Mouse (Mus musculus) liver, embryonic 16.5 days (tissue): ENCODE results near the gene Tmem117. TPM values are rescaled to one million over a fixed set of nuclear protein-coding genes. Genes with fewer than 3 reads are reported as not detected.

Source experiments
- ATAC-seq: fragments of 200-750 bp; cut with Nextera tagmentation; 2 replicates; pipeline ENCODE4 v1.8.0; 2017; ENCODE audit warnings: low read depth, mild to moderate bottlenecking, moderate number of reproducible peaks, moderate library complexity
- H3K27ac ChIP-seq: fragments of 300-500 bp; sonication (generic); 2 replicates; pipeline ENCODE4 v1.5.1; 2014; ENCODE audit warnings: mild to moderate bottlenecking, low read length
- H3K27me3 ChIP-seq: fragments of 300-500 bp; sonication (generic); 2 replicates; pipeline ENCODE4 v1.6.1; 2014; ENCODE audit warnings: low read depth, low read length, mixed read lengths; ENCODE audit not compliant: control insufficient read depth, insufficient read depth
- H3K36me3 ChIP-seq: fragments of 300-500 bp; sonication (generic); 2 replicates; pipeline ENCODE4 v1.6.1; 2014; ENCODE audit warnings: mild to moderate bottlenecking; ENCODE audit not compliant: control insufficient read depth, insufficient read depth
- H3K4me1 ChIP-seq: fragments of 300-500 bp; sonication (generic); 2 replicates; pipeline ENCODE4 v1.6.1; 2014; ENCODE audit warnings: low read depth, low read length, mixed read lengths; ENCODE audit not compliant: control insufficient read depth
- H3K4me2 ChIP-seq: fragments of 300-500 bp; sonication (generic); 2 replicates; pipeline ENCODE4 v1.6.1; 2014; ENCODE audit warnings: low read depth, low read length, mixed read lengths
- H3K4me3 ChIP-seq: fragments of 300-500 bp; sonication (generic); 2 replicates; pipeline ENCODE4 v1.5.1; 2014; ENCODE audit warnings: low read depth, mild to moderate bottlenecking, low read length
- H3K9ac ChIP-seq: fragments of 300-500 bp; sonication (generic); 2 replicates; pipeline ENCODE4 v1.6.1; 2014; ENCODE audit warnings: low read depth, low read length
- H3K9me3 ChIP-seq: fragments of 300-500 bp; sonication (generic); replicated peaks from 2 replicates; pipeline ENCODE4 v1.6.1; 2016; ENCODE audit warnings: low read length; ENCODE audit not compliant: control insufficient read depth
- WGBS: fragments of 180-500 bp; shearing (Covaris S2); extraction: QIAGEN DNeasy Blood & Tissue Kit; methylation state at CpG from one replicate; pipeline ENCODE4 v1.1.7; 2014; ENCODE audit not compliant: insufficient replicate concordance; 5-methylcytosine and 5-hydroxymethylcytosine counted together
- polyA plus RNA-seq: library from polyadenylated mRNA; unstranded; fragments of >200 nt; fragmentation: Nextera tagmentation; extraction: Ambion mirVana; gene quantifications from 2 replicates; pipeline ENCODE4 v1.2.1, GENCODE M21; 2015

Gene Tmem117
- polyA plus RNA-seq, 1 experiment from 2014 or later = 0.19 TPM

DNA sequence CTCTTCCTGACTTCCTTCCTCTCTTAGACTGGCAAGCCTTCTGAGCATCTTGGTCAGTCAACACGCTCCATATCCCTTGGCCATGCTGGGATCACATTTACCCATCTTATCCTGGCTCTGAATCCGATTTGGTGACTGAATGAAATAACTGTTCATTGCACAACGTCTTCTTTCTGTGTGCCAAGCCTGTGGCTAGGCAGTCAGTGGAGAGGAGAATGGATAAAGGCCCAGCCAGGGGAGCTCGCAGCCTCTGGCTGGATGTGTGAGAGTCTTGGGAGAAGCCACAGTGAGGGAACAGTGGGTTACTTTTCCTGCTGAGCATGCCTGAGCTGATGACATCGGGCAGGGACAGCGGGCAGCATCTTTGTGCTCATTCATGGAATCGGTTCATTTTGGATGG lies 55.2 kb downstream of the Tmem117 start:
- Histone ChIP-seq H3K27me3 (no peaks in the 10 kb centered on the region), H3K9me3 (no peaks in the 10 kb centered on the region), H3K36me3 (no peaks in the 10 kb centered on the region), H3K27ac (no peak overlapping the region), H3K4me2 (no peak overlapping the region), H3K4me3 (no peak overlapping the region), H3K4me1 (no peaks in the 10 kb centered on the region), H3K9ac (no peak overlapping the region)
- WGBS = 58% methylated on average over 7 of the region's 7 CpGs
- ATAC-seq = no peak

DNA sequence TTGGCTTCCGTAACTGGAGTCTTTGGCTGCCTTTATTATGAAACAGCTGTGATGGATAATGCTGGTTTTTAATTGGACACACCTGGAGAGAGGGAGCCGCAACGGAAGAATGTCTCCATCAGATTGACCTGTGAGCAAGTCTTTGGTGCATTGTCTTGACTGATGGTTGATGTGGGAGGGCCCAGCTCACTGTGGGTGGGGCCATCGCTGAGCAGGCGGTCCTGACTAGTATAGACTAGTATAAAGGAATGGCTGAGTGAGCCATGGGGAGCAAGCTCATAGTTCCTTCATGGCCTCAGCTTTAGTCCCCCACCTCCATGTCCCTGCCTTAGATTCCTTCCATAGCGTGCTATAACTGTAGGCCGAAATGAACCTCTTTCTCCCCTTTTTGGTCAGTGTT lies 58.1 kb downstream of the Tmem117 start:
- ATAC-seq = no peak
- Histone ChIP-seq H3K27ac (no peak overlapping the region), H3K27me3 (no peaks in the 10 kb centered on the region), H3K4me2 (no peak overlapping the region), H3K4me3 (no peak overlapping the region), H3K9me3 (no peaks in the 10 kb centered on the region), H3K4me1 (no peaks in the 10 kb centered on the region), H3K36me3 (no peaks in the 10 kb centered on the region), H3K9ac (no peak overlapping the region)
- WGBS = 80% methylated on average over 7 of the region's 7 CpGs

DNA sequence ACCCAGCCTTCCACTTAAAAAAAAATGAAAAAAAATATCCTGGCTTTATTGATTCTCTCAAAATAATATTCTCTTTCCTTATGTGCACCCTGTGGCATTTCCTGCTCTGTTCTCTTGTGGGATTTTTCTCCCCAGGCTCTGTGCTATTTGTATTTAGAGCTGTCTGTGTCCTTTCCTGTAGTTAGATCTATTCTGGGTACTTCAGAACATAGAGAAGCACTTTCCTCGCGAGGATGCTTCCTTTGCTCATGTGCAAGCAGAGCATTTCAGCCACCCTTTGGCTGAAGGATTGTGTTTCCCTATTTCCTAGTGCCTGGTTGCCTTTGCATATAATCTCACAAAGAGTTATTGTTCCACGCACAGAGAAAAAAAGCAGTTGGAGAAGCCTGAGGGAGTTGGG lies 58.6 kb downstream of the Tmem117 start:
- H3K4me2 ChIP-seq = no peak overlapping the region
- no peak overlapping the region for H3K27ac ChIP-seq
- no peak overlapping the region for H3K9ac ChIP-seq
- ATAC-seq = no peak
- no peaks in the 10 kb centered on the region for H3K9me3 ChIP-seq
- H3K27me3 ChIP-seq = no peaks in the 10 kb centered on the region
- no peak overlapping the region for H3K4me3 ChIP-seq
- WGBS = 52% methylated on average over 3 of the region's 3 CpGs
- H3K36me3 ChIP-seq = no peaks in the 10 kb centered on the region
- no peaks in the 10 kb centered on the region for H3K4me1 ChIP-seq

DNA sequence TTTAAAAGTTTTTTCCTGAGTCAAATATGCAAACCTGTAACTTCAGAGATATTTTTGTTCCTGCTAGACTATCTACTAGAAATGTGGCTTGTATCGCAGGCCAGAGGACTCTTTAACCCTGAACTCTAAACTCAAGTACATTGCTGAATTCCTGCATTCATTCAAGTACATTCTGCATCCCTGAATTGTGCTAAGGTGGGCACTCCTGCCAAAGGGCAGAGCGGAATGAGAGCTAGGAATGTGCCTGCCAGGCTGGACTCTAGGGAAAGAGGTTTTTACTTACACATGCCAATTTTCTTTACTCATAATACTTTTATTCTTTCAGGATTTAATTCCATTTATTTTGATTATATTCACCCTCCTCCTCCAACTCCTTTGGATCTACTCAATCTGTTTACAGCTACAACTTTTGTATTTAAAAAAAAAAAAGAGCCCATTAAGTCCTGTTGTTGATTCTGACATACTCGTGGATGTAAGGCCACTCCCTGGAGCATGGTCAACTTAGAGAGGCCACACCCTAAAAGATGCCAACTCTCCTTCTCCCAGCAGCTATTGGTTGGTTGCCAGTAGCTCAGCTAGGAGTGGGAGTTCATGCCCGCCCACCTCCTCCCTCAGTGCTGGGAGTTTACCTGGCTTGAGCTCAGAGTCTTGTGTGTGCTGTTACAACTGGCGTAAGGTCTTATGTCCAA lies 60.3 kb downstream of the Tmem117 start:
- Histone ChIP-seq H3K4me3 (no peak overlapping the region), H3K36me3 (no peaks in the 10 kb centered on the region), H3K9ac (no peak overlapping the region), H3K9me3 (no peaks in the 10 kb centered on the region), H3K4me2 (no peak overlapping the region), H3K4me1 (no peaks in the 10 kb centered on the region), H3K27me3 (no peaks in the 10 kb centered on the region), H3K27ac (no peak overlapping the region)
- WGBS = 51% methylated on average over 5 of the region's 5 CpGs
- ATAC-seq = no peak

DNA sequence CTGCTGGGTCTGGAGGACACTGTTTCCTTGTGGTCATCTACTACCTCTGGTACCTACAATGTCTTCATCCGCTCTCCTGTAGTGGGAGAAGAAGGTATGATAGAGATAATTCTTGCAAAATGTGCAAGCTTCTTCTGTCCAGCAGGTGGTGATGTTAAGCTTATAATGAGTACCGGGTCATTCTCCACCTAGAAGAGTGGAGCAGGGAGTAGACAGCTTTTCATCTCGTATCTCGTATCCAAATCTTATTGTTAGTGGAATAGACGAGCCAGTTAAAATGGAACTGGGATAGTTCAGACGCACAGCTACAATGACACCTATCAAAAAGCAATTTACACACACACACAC lies 60.8 kb downstream of the Tmem117 start:
- H3K4me3 ChIP-seq = no peak overlapping the region
- no peaks in the 10 kb centered on the region for H3K4me1 ChIP-seq
- 49% methylated on average over 6 of the region's 6 CpGs for WGBS
- H3K27me3 ChIP-seq = no peaks in the 10 kb centered on the region
- ATAC-seq = no peak
- no peak overlapping the region for H3K27ac ChIP-seq
- no peak overlapping the region for H3K4me2 ChIP-seq
- H3K9ac ChIP-seq = no peak overlapping the region
- no peaks in the 10 kb centered on the region for H3K36me3 ChIP-seq
- H3K9me3 ChIP-seq = no peaks in the 10 kb centered on the region

DNA sequence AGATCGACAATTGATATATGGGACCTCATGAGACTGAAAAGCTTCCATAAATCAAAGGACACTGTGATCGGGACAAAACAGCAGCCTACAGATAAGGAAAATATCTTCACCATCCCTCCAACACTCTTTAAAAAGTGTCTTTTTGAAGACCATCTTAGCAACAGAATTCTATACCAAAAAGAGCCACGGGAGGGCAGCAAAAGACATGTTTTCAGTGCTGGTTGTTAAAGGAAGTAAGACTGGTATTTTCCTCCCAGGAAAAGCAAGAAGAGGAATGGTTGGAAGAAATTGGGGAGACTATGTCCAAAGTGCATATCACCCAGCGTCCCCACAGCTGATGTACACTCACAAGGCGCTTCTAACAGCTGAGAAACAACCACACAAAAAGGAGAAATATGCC lies 93.7 kb downstream of the Tmem117 start:
- Histone ChIP-seq H3K36me3 (no peaks in the 10 kb centered on the region), H3K9me3 (no peaks in the 10 kb centered on the region), H3K9ac (no peak overlapping the region), H3K27me3 (no peaks in the 10 kb centered on the region), H3K4me2 (no peak overlapping the region), H3K4me3 (no peak overlapping the region), H3K27ac (no peak overlapping the region), H3K4me1 (no peaks in the 10 kb centered on the region)
- WGBS = 17% methylated on average over 5 of the region's 5 CpGs
- ATAC-seq = no peak

DNA sequence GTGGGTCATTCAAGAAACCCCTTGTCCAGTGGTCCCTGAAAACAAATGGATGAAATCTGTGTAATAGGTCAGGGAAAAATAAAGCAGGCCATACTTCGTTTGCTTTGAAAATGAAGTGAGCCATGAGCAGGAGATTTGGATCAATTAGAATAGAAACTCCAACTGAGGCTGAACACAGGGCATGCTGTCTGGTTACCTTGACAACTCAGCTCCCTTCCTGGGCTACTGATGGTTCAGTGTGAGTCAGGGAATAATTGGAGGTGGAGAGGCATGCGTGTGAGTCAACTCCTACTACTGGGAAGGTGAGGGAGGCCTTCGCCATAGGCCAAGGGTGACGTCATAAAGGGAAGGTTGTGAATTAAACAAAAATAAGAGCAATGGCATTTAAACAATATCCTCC lies 103.1 kb downstream of the Tmem117 start:
- no peak for ATAC-seq
- Histone ChIP-seq H3K4me3 (no peak overlapping the region), H3K27ac (no peak overlapping the region), H3K36me3 (no peaks in the 10 kb centered on the region), H3K9me3 (no peaks in the 10 kb centered on the region), H3K4me2 (no peak overlapping the region), H3K27me3 (no peaks in the 10 kb centered on the region), H3K4me1 (no peaks in the 10 kb centered on the region), H3K9ac (no peak overlapping the region)
- WGBS = 61% methylated on average over 4 of the region's 4 CpGs

DNA sequence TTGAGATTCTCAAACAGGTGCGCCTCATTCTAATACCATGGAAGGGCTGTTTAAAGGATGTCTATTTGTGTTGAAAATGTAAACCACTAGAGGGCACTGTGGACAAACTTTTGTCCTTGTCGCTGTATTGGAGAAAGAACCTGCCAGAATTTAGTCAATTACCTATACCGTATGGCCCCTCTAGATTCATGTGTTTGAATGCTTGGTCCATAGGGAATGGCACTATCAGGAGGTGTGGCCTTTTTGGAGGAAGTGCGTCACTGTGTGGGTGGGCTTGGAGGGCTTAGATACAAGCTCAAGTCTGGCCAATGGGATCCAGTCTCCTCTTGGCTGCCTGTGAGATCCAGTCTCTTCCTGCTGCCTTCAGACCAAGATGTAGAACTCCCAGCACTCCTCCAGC lies 140.2 kb downstream of the Tmem117 start:
- WGBS = 23% methylated on average over 4 of the region's 4 CpGs
- no peak overlapping the region for H3K9ac ChIP-seq
- H3K4me2 ChIP-seq = no peak overlapping the region
- no peaks in the 10 kb centered on the region for H3K4me1 ChIP-seq
- H3K27ac ChIP-seq = no peak overlapping the region
- no peaks in the 10 kb centered on the region for H3K27me3 ChIP-seq
- no peaks in the 10 kb centered on the region for H3K9me3 ChIP-seq
- H3K36me3 ChIP-seq = no peaks in the 10 kb centered on the region
- no peak overlapping the region for H3K4me3 ChIP-seq
- ATAC-seq = no peak

DNA sequence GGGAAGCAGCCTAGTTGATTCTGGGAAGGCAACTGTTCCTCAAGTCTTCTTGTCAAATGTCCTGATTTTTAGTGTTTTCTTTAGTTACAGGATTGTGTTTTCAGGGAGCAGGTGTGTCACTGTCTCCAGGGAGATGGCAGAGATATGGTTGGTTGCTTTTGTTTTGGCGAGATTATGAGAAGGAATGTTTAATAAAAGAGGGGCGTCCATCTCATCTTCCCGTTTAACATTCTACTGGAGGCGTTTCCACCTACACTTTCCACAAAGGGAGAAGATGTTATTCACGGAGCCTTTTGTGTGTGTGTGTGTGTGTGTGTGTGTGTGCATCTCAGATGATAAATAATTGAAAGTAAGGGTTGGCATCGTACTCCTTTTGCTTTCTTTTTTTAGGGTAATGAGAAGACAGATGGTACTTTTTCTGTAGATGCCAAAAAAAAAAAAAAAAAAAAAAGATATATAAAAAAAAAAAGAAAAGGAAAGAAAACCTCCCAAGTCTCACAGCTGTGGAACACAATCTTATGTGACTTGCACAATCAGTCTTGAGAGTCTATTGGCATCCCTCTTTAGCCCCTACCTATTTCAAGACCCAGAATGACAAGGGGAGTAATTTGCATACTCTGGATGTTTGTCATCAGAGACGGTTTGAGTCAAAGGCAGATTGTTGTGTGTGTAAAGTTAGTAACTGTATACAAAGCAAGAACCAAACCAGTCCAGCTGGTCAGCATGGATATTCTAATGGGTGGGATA lies 142.0 kb downstream of the Tmem117 start:
- 60% methylated on average over 7 of the region's 7 CpGs for WGBS
- H3K4me2 ChIP-seq = no peak overlapping the region
- H3K27me3 ChIP-seq = no peaks in the 10 kb centered on the region
- ATAC-seq = no peak
- H3K9me3 ChIP-seq = no peaks in the 10 kb centered on the region
- H3K9ac ChIP-seq = no peak overlapping the region
- no peak overlapping the region for H3K4me3 ChIP-seq
- no peak overlapping the region for H3K27ac ChIP-seq
- no peaks in the 10 kb centered on the region for H3K4me1 ChIP-seq
- no peaks in the 10 kb centered on the region for H3K36me3 ChIP-seq
